Mouse (Mus musculus): Measurements from ENCODE around the gene Upk3bl. TPM values are rescaled to one million over a fixed set of nuclear protein-coding genes. Genes with fewer than 3 reads are reported as not detected.
"Not testable (repeated sequence)": the region's sequence is repeated elsewhere in the genome, so short reads cannot be mapped to it uniquely, and the experiment has no call there.

Gene Upk3bl
- polyA plus RNA-seq, 1 experiment from 2014 or later, result not detected

DNA sequence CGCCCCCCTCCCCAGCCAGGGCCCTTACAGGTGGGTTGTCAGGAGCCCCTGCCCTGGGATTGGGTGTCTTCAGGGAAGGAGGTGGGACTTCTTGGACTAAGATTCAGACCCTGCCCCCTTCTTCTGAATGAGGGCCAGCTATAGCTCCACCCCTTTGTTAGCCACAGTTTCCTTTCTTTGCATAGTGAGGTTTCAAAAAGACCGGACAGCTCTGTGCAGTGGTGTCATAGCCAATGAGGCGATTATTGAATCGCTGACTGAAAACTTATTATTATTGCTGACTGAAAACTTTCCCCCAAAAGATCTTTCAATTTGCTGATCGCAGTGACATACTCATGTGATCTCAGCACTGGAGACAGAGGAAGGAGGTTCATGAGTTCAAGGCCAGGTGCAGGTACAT lies 14.1 kb upstream of the Upk3bl start:
- WGBS, result 42% methylated on average over 5 of the region's 5 CpGs
- DNase-seq, result no peak

GRCm38 (mm10) chr5:136041260-136041659 lies 13.0 kb upstream of the Upk3bl start:
- Histone ChIP-seq H3K9ac (replicated peaks; ENCODE audit: low read length) (no peak overlapping the region), H3K4me2 (ENCODE audit: low read length) (no peak overlapping the region), H3K4me1 (ENCODE audit: control insufficient read depth, insufficient read depth, low read length) (no peaks in the 10 kb centered on the region), H3K36me3 (ENCODE audit: control insufficient read depth, insufficient read depth, low read length) (no peaks in the 10 kb centered on the region), H3K9me3 (ENCODE audit: control insufficient read depth, low read length) (no peaks in the 10 kb centered on the region), H3K27ac (replicated peaks; ENCODE audit: low read depth, low read length) (no peak overlapping the region), H3K27me3 (ENCODE audit: control insufficient read depth, insufficient read depth, low read length) (no peaks in the 10 kb centered on the region), H3K4me3 (replicated peaks; ENCODE audit: low read depth, low read length) (no peak overlapping the region)
- WGBS, result 44% methylated on average over 2 of the region's 2 CpGs
- ATAC-seq (ENCODE audit: low FRiP score, low TSS enrichment) (no peak), DNase-seq (no peak)

More for the DNA sequence above, 14.1 kb upstream of the Upk3bl start:
- Histone ChIP-seq H3K4me3 (replicated peaks; ENCODE audit: low read depth, low read length) (no peak overlapping the region), H3K9me3 (ENCODE audit: control insufficient read depth, low read length) (no peaks in the 10 kb centered on the region), H3K4me2 (ENCODE audit: low read length) (no peak overlapping the region), H3K4me1 (ENCODE audit: control insufficient read depth, insufficient read depth, low read length) (no peaks in the 10 kb centered on the region), H3K27me3 (ENCODE audit: control insufficient read depth, insufficient read depth, low read length) (no peaks in the 10 kb centered on the region), H3K36me3 (ENCODE audit: control insufficient read depth, insufficient read depth, low read length) (no peaks in the 10 kb centered on the region), H3K27ac (replicated peaks; ENCODE audit: low read depth, low read length) (no peak overlapping the region), H3K9ac (replicated peaks; ENCODE audit: low read length) (no peak overlapping the region)
- no peak for ATAC-seq (ENCODE audit: low FRiP score, low TSS enrichment)

DNA sequence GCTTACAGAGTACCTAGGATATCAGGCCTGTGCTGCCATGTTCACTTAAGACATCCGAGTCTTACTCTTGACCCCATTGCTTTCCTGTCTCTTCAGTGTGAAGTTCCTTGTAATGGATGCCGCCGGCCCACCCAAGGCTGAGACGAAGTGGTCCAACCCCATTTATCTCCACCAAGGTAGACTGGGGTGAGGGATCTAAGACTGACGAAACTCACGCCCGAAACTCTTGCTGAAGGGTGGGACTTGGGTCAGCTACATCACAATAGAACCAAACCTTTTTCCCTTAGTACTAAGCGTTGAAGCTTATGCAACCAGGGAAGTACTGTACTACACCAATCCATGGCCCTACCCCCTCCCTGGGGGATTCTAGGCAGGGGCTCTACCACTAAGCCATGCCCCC lies 12.6 kb upstream of the Upk3bl start:
- H3K27ac ChIP-seq (replicated peaks; ENCODE audit: low read depth, low read length), result no peak overlapping the region
- H3K27me3 ChIP-seq (ENCODE audit: control insufficient read depth, insufficient read depth, low read length), result no peaks in the 10 kb centered on the region
- H3K36me3 ChIP-seq (ENCODE audit: control insufficient read depth, insufficient read depth, low read length), result no peaks in the 10 kb centered on the region
- DNase-seq, result no peak
- no peak overlapping the region for H3K9ac ChIP-seq (replicated peaks; ENCODE audit: low read length)
- H3K4me2 ChIP-seq (ENCODE audit: low read length), result no peak overlapping the region
- 93% methylated on average over 8 of the region's 8 CpGs for WGBS
- no peaks in the 10 kb centered on the region for H3K4me1 ChIP-seq (ENCODE audit: control insufficient read depth, insufficient read depth, low read length)
- no peak overlapping the region for H3K4me3 ChIP-seq (replicated peaks; ENCODE audit: low read depth, low read length)
- ATAC-seq (ENCODE audit: low FRiP score, low TSS enrichment), result no peak
- H3K9me3 ChIP-seq (ENCODE audit: control insufficient read depth, low read length), result no peaks in the 10 kb centered on the region

- H3K36me3 ChIP-seq (ENCODE audit: control insufficient read depth, insufficient read depth, low read length), result no peaks in the 10 kb centered on the region
- H3K4me2 ChIP-seq (ENCODE audit: low read length), result no peak overlapping the region
- 77% methylated on average over 13 of the region's 13 CpGs for WGBS
- H3K27ac ChIP-seq (replicated peaks; ENCODE audit: low read depth, low read length), result no peak overlapping the region
- H3K9me3 ChIP-seq (ENCODE audit: control insufficient read depth, low read length), result no peaks in the 10 kb centered on the region
- no peak for DNase-seq
- H3K4me3 ChIP-seq (replicated peaks; ENCODE audit: low read depth, low read length), result no peak overlapping the region
- H3K9ac ChIP-seq (replicated peaks; ENCODE audit: low read length), result no peak overlapping the region
- no peak for ATAC-seq (ENCODE audit: low FRiP score, low TSS enrichment)
- no peaks in the 10 kb centered on the region for H3K4me1 ChIP-seq (ENCODE audit: control insufficient read depth, insufficient read depth, low read length)
- no peaks in the 10 kb centered on the region for H3K27me3 ChIP-seq (ENCODE audit: control insufficient read depth, insufficient read depth, low read length)
These were observed 9.4 kb upstream of the Upk3bl start for GRCm38 (mm10) chr5:136044865-136045264.

GRCm38 (mm10) chr5:136045408-136045807 lies 8.9 kb upstream of the Upk3bl start:
- no peak overlapping the region for H3K9ac ChIP-seq (replicated peaks; ENCODE audit: low read length)
- WGBS, result 46% methylated on average over 9 of the region's 9 CpGs
- no peak overlapping the region for H3K4me2 ChIP-seq (ENCODE audit: low read length)
- no peak overlapping the region for H3K4me3 ChIP-seq (replicated peaks; ENCODE audit: low read depth, low read length)
- no peaks in the 10 kb centered on the region for H3K9me3 ChIP-seq (ENCODE audit: control insufficient read depth, low read length)
- no peaks in the 10 kb centered on the region for H3K27me3 ChIP-seq (ENCODE audit: control insufficient read depth, insufficient read depth, low read length)
- ATAC-seq (ENCODE audit: low FRiP score, low TSS enrichment), result no peak
- H3K27ac ChIP-seq (replicated peaks; ENCODE audit: low read depth, low read length), result no peak overlapping the region
- DNase-seq, result peak; percentile 6
- H3K36me3 ChIP-seq (ENCODE audit: control insufficient read depth, insufficient read depth, low read length), result no peaks in the 10 kb centered on the region
- H3K4me1 ChIP-seq (ENCODE audit: control insufficient read depth, insufficient read depth, low read length), result no peaks in the 10 kb centered on the region

- no peak overlapping the region for H3K9ac ChIP-seq (replicated peaks; ENCODE audit: low read length)
- H3K4me1 ChIP-seq (ENCODE audit: control insufficient read depth, insufficient read depth, low read length), result no peaks in the 10 kb centered on the region
- H3K9me3 ChIP-seq (ENCODE audit: control insufficient read depth, low read length), result no peaks in the 10 kb centered on the region
- DNase-seq, result peak; percentile 92
- no peak overlapping the region for H3K4me2 ChIP-seq (ENCODE audit: low read length)
- H3K27ac ChIP-seq (replicated peaks; ENCODE audit: low read depth, low read length), result no peak overlapping the region
- no peaks in the 10 kb centered on the region for H3K27me3 ChIP-seq (ENCODE audit: control insufficient read depth, insufficient read depth, low read length)
- 3% methylated on average over 10 of the region's 10 CpGs for WGBS
- no peak for ATAC-seq (ENCODE audit: low FRiP score, low TSS enrichment)
- H3K4me3 ChIP-seq (replicated peaks; ENCODE audit: low read depth, low read length), result no peak overlapping the region
- H3K36me3 ChIP-seq (ENCODE audit: control insufficient read depth, insufficient read depth, low read length), result no peaks in the 10 kb centered on the region
These were observed 8.3 kb upstream of the Upk3bl start for GRCm38 (mm10) chr5:136045987-136046386.

GRCm38 (mm10) chr5:136048541-136048940 lies 5.8 kb upstream of the Upk3bl start:
- H3K4me2 ChIP-seq (ENCODE audit: low read length); H3K4me3 ChIP-seq (replicated peaks; ENCODE audit: low read depth, low read length); H3K9me3 ChIP-seq (ENCODE audit: control insufficient read depth, low read length); H3K27me3 ChIP-seq (ENCODE audit: control insufficient read depth, insufficient read depth, low read length); H3K36me3 ChIP-seq (ENCODE audit: control insufficient read depth, insufficient read depth, low read length); H3K4me1 ChIP-seq (ENCODE audit: control insufficient read depth, insufficient read depth, low read length); H3K9ac ChIP-seq (replicated peaks; ENCODE audit: low read length); H3K27ac ChIP-seq (replicated peaks; ENCODE audit: low read depth, low read length); DNase-seq; ATAC-seq (ENCODE audit: low FRiP score, low TSS enrichment): not testable (repeated sequence)

- ATAC-seq (ENCODE audit: low FRiP score, low TSS enrichment) (no peak), DNase-seq (no peak)
- Histone ChIP-seq H3K4me2 (ENCODE audit: low read length) (no peak overlapping the region), H3K27me3 (ENCODE audit: control insufficient read depth, insufficient read depth, low read length) (no peaks in the 10 kb centered on the region), H3K36me3 (ENCODE audit: control insufficient read depth, insufficient read depth, low read length) (no peaks in the 10 kb centered on the region), H3K9ac (replicated peaks; ENCODE audit: low read length) (no peak overlapping the region), H3K4me1 (ENCODE audit: control insufficient read depth, insufficient read depth, low read length) (peaks cover 7% of the 10 kb centered on the region; the same call in 1 of the 2 replicates), H3K27ac (replicated peaks; ENCODE audit: low read depth, low read length) (no peak overlapping the region), H3K4me3 (replicated peaks; ENCODE audit: low read depth, low read length) (no peak overlapping the region), H3K9me3 (ENCODE audit: control insufficient read depth, low read length) (no peaks in the 10 kb centered on the region)
- WGBS, result 87% methylated on average over 6 of the region's 6 CpGs
These were observed 4.4 kb upstream of the Upk3bl start for GRCm38 (mm10) chr5:136049926-136050325.

DNA sequence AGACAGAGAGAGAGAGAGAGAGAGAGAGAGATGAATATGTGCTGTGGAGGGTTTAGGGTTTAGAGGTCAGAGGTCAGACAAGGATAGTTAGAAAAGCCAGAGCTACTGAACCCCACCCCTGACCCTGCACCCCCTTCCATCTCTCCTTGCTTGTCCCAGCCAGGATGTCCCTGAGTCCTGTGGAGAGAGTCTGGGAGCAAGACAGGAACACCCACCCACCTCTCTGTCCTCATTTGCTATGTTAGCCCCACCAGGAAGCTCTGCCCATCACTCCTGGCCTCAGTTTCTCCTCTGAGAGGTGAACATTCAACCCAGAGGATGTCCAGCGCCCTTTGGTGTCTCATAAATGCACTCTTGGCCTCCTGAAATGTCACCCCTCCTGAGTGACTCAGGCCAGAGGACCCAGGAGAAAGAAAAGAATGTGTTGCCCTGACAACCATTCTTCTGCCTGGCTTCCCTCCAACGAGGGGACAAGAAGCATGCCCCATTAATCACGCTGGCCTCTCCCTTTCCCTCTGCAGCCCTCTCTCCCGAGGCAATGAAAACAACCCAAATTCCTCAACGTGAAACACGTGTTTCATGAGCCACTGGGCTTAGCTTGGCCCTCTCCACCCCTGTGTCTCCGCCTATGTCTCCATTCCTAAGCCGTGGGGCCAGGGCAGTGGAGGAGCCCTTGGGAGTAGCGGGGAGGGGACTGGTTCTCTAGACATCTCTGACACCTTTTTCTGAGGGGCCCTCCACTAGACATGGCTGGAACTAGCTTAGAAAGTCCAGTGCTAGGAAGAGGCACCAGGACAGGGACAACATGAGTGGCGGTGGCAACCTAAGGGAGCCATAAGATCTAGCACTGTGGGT lies 2.8 kb upstream of the Upk3bl start:
- Histone ChIP-seq H3K4me2 (ENCODE audit: low read length) (no peak overlapping the region), H3K36me3 (ENCODE audit: control insufficient read depth, insufficient read depth, low read length) (no peaks in the 10 kb centered on the region), H3K27me3 (ENCODE audit: control insufficient read depth, insufficient read depth, low read length) (no peaks in the 10 kb centered on the region), H3K4me1 (ENCODE audit: control insufficient read depth, insufficient read depth, low read length) (peaks cover 7% of the 10 kb centered on the region; the same call in 1 of the 2 replicates), H3K27ac (replicated peaks; ENCODE audit: low read depth, low read length) (no peak overlapping the region), H3K9ac (replicated peaks; ENCODE audit: low read length) (no peak overlapping the region), H3K4me3 (replicated peaks; ENCODE audit: low read depth, low read length) (no peak overlapping the region), H3K9me3 (ENCODE audit: control insufficient read depth, low read length) (no peaks in the 10 kb centered on the region)
- DNase-seq (peak; percentile 66), ATAC-seq (ENCODE audit: low FRiP score, low TSS enrichment) (peak; percentile 34; the same call in 1 of the 2 replicates)
- WGBS, result 11% methylated on average over 10 of the region's 10 CpGs

All from midbrain, embryonic 14.5 days (tissue).